Mouse (Mus musculus): ENCODE measurements around the gene Cdc42bpa. TPM values are rescaled to one million over a fixed set of nuclear protein-coding genes. Genes with fewer than 3 reads are reported as not detected.

Gene Cdc42bpa
- polyA plus RNA-seq, 1 experiment from 2014 or later = 19.1 TPM

- Histone ChIP-seq H3K9ac (no peak overlapping the region), H3K27me3 (replicated peaks) (no peaks in the 10 kb centered on the region), H3K27ac (no peak overlapping the region), H3K9me3 (no peaks in the 10 kb centered on the region), H3K4me2 (replicated peaks) (no peak overlapping the region), H3K36me3 (no peaks in the 10 kb centered on the region), H3K4me3 (no peak overlapping the region), H3K4me1 (no peaks in the 10 kb centered on the region)
- no peak for ATAC-seq (ENCODE audit: low FRiP score, low read depth)
- 39% methylated on average over 3 of the region's 3 CpGs for WGBS
Measured at GRCm38 (mm10) chr1:180175167-180175566, 214.9 kb downstream of the Cdc42bpa start.

DNA sequence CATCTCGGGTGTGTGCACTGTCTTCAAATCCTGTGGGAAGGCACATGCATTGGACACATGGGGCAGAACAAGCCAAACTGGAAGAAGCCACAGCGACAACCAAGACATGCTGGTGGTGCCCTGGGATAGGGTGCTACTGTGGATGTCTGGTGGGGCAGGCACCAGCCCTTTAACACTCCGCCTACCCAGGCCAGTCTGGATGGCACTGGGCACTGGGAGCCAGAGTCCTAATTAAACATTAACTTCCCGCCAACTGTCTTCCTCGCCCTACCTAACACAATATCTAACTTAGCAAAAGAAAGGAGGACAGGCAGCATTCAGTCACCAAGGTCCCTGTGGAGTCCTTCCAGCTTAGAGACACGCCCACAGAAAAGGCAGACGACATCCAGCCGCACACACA, 215.4 kb downstream of the Cdc42bpa start:
- Histone ChIP-seq H3K9me3 (no peaks in the 10 kb centered on the region), H3K4me2 (replicated peaks) (no peak overlapping the region), H3K4me3 (no peak overlapping the region), H3K27me3 (replicated peaks) (no peaks in the 10 kb centered on the region), H3K27ac (no peak overlapping the region), H3K4me1 (no peaks in the 10 kb centered on the region), H3K9ac (no peak overlapping the region), H3K36me3 (no peaks in the 10 kb centered on the region)
- no peak for ATAC-seq (ENCODE audit: low FRiP score, low read depth)
- WGBS = 54% methylated on average over 8 of the region's 8 CpGs

GRCm38 (mm10) chr1:180176784-180177183, 216.5 kb downstream of the Cdc42bpa start:
- Histone ChIP-seq H3K27me3 (replicated peaks) (no peaks in the 10 kb centered on the region), H3K36me3 (no peaks in the 10 kb centered on the region), H3K4me1 (no peaks in the 10 kb centered on the region), H3K9me3 (no peaks in the 10 kb centered on the region), H3K4me2 (replicated peaks) (no peak overlapping the region), H3K9ac (no peak overlapping the region), H3K27ac (no peak overlapping the region), H3K4me3 (no peak overlapping the region)
- ATAC-seq (ENCODE audit: low FRiP score, low read depth) = no peak
- WGBS = 27% methylated on average over 1 of the region's 1 CpGs

GRCm38 (mm10) chr1:180178340-180178739, 218.1 kb downstream of the Cdc42bpa start:
- no peak overlapping the region for H3K4me3 ChIP-seq
- no peaks in the 10 kb centered on the region for H3K9me3 ChIP-seq
- no peaks in the 10 kb centered on the region for H3K27me3 ChIP-seq (replicated peaks)
- 95% methylated on average over 9 of the region's 9 CpGs for WGBS
- no peaks in the 10 kb centered on the region for H3K4me1 ChIP-seq
- no peak overlapping the region for H3K4me2 ChIP-seq (replicated peaks)
- no peak overlapping the region for H3K27ac ChIP-seq
- no peak for ATAC-seq (ENCODE audit: low FRiP score, low read depth)
- no peaks in the 10 kb centered on the region for H3K36me3 ChIP-seq
- H3K9ac ChIP-seq = no peak overlapping the region

- no peaks in the 10 kb centered on the region for H3K4me1 ChIP-seq
- no peak overlapping the region for H3K27ac ChIP-seq
- no peak overlapping the region for H3K4me2 ChIP-seq (replicated peaks)
- ATAC-seq (ENCODE audit: low FRiP score, low read depth) = no peak
- no peaks in the 10 kb centered on the region for H3K9me3 ChIP-seq
- H3K27me3 ChIP-seq (replicated peaks) = no peaks in the 10 kb centered on the region
- H3K36me3 ChIP-seq = no peaks in the 10 kb centered on the region
- no peak overlapping the region for H3K9ac ChIP-seq
- WGBS = 96% methylated on average over 4 of the region's 4 CpGs
- no peak overlapping the region for H3K4me3 ChIP-seq
Measured at GRCm38 (mm10) chr1:180179100-180179499, 218.8 kb downstream of the Cdc42bpa start.

- Histone ChIP-seq H3K27ac (no peak overlapping the region), H3K9me3 (no peaks in the 10 kb centered on the region), H3K9ac (no peak overlapping the region), H3K4me1 (no peaks in the 10 kb centered on the region), H3K4me3 (no peak overlapping the region), H3K4me2 (replicated peaks) (no peak overlapping the region), H3K27me3 (replicated peaks) (no peaks in the 10 kb centered on the region), H3K36me3 (no peaks in the 10 kb centered on the region)
- 95% methylated on average over 2 of the region's 2 CpGs for WGBS
- no peak for ATAC-seq (ENCODE audit: low FRiP score, low read depth)
Measured at GRCm38 (mm10) chr1:180179840-180180239, 219.6 kb downstream of the Cdc42bpa start.

DNA sequence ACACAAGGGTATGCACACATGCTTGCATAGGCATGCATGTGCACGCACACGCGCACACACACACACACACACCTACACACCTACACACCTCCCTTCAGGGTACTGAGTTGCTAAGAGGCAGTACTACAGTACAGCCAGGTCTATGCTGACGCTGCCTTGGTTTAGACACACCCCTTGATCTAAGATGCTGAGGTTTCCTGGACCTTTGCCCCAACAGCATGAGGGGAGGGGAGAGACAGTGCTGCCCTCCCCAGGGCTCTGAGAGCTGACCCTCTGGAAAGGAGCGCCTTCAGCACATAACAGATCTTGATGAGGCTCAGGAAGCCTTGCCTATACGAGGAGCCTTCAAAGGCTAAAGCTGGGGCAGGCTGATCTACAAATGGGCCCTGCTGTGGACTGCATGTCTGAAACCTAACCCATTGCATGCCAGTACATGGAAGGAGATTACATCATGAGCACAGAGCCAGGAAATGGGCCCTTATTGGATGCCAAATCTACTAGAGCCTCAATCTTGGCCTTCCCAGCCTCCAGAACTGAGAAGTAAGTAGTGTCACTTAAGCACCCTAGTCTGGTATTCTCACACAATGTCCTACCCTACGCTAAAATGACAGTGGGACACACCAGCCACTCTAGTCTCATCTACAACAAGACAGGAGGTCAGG, 221.2 kb downstream of the Cdc42bpa start:
- Histone ChIP-seq H3K4me3 (no peak overlapping the region), H3K27me3 (replicated peaks) (no peaks in the 10 kb centered on the region), H3K4me2 (replicated peaks) (no peak overlapping the region), H3K9ac (no peak overlapping the region), H3K9me3 (no peaks in the 10 kb centered on the region), H3K4me1 (no peaks in the 10 kb centered on the region), H3K27ac (no peak overlapping the region), H3K36me3 (no peaks in the 10 kb centered on the region)
- WGBS = 86% methylated on average over 7 of the region's 7 CpGs
- no peak for ATAC-seq (ENCODE audit: low FRiP score, low read depth)

- Histone ChIP-seq H3K27me3 (replicated peaks) (no peaks in the 10 kb centered on the region), H3K9ac (no peak overlapping the region), H3K27ac (no peak overlapping the region), H3K9me3 (no peaks in the 10 kb centered on the region), H3K4me1 (no peaks in the 10 kb centered on the region), H3K4me3 (no peak overlapping the region), H3K36me3 (no peaks in the 10 kb centered on the region), H3K4me2 (replicated peaks) (no peak overlapping the region)
- 89% methylated on average over 9 of the region's 9 CpGs for WGBS
- ATAC-seq (ENCODE audit: low FRiP score, low read depth) = no peak
Measured at GRCm38 (mm10) chr1:180181966-180182319, 221.7 kb downstream of the Cdc42bpa start.

- H3K4me2 ChIP-seq (replicated peaks) = no peak overlapping the region
- WGBS = 60% methylated on average over 3 of the region's 3 CpGs
- no peak overlapping the region for H3K9ac ChIP-seq
- H3K36me3 ChIP-seq = no peaks in the 10 kb centered on the region
- H3K27ac ChIP-seq = no peak overlapping the region
- no peak for ATAC-seq (ENCODE audit: low FRiP score, low read depth)
- no peaks in the 10 kb centered on the region for H3K27me3 ChIP-seq (replicated peaks)
- no peaks in the 10 kb centered on the region for H3K9me3 ChIP-seq
- H3K4me1 ChIP-seq = no peaks in the 10 kb centered on the region
- H3K4me3 ChIP-seq = no peak overlapping the region
Measured at GRCm38 (mm10) chr1:180182731-180183130, 222.5 kb downstream of the Cdc42bpa start.

DNA sequence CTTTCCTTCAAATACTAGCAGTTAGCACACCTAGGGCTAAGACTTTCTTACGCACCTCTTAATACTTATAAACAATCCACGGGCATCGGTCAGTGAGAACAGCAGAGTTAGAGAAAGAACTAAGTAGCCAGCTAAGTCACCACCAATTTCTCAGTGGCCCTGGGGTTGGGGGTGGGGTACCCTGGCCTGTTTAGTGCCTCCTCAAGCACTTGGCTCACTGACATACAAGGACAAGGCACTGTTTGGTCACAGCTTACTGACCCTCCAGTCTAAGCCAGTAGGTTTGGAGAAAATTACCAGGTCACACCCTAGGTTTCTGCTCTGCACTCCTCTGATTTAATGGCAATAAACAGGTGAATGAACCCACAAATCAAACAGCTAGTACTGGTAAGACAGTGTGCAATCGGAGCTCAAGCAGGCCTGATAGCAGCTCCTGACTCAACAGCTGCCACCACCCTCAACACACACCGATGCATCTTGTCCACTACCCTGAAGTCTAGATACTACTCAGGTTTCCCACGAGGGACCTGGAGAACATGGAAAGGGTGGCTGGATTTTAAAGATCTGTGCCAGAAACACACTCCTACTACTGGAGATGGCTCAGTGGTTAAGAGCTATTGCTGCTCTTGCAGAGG, 223.4 kb downstream of the Cdc42bpa start:
- Histone ChIP-seq H3K9ac (no peak overlapping the region), H3K27ac (no peak overlapping the region), H3K4me2 (replicated peaks) (no peak overlapping the region), H3K36me3 (no peaks in the 10 kb centered on the region), H3K9me3 (no peaks in the 10 kb centered on the region), H3K4me1 (no peaks in the 10 kb centered on the region), H3K27me3 (replicated peaks) (no peaks in the 10 kb centered on the region), H3K4me3 (no peak overlapping the region)
- 89% methylated on average over 6 of the region's 6 CpGs for WGBS
- ATAC-seq (ENCODE audit: low FRiP score, low read depth) = no peak

- H3K4me2 ChIP-seq (replicated peaks) = no peak overlapping the region
- no peaks in the 10 kb centered on the region for H3K27me3 ChIP-seq (replicated peaks)
- 57% methylated on average over 7 of the region's 7 CpGs for WGBS
- H3K27ac ChIP-seq = no peak overlapping the region
- H3K4me3 ChIP-seq = no peak overlapping the region
- no peaks in the 10 kb centered on the region for H3K36me3 ChIP-seq
- ATAC-seq (ENCODE audit: low FRiP score, low read depth) = no peak
- H3K4me1 ChIP-seq = no peaks in the 10 kb centered on the region
- H3K9ac ChIP-seq = no peak overlapping the region
- no peaks in the 10 kb centered on the region for H3K9me3 ChIP-seq
Measured at GRCm38 (mm10) chr1:180184768-180185167, 224.5 kb downstream of the Cdc42bpa start.

- no peaks in the 10 kb centered on the region for H3K36me3 ChIP-seq
- 72% methylated on average over 5 of the region's 5 CpGs for WGBS
- no peaks in the 10 kb centered on the region for H3K9me3 ChIP-seq
- no peak overlapping the region for H3K4me3 ChIP-seq
- no peak overlapping the region for H3K9ac ChIP-seq
- no peak overlapping the region for H3K4me2 ChIP-seq (replicated peaks)
- no peaks in the 10 kb centered on the region for H3K4me1 ChIP-seq
- H3K27me3 ChIP-seq (replicated peaks) = no peaks in the 10 kb centered on the region
- no peak for ATAC-seq (ENCODE audit: low FRiP score, low read depth)
- H3K27ac ChIP-seq = no peak overlapping the region
Measured at GRCm38 (mm10) chr1:180185877-180186276, 225.6 kb downstream of the Cdc42bpa start.

- ATAC-seq (ENCODE audit: low FRiP score, low read depth) = no peak
- H3K36me3 ChIP-seq = no peaks in the 10 kb centered on the region
- H3K4me1 ChIP-seq = no peaks in the 10 kb centered on the region
- 91% methylated on average over 3 of the region's 3 CpGs for WGBS
- no peak overlapping the region for H3K4me2 ChIP-seq (replicated peaks)
- no peak overlapping the region for H3K4me3 ChIP-seq
- H3K27me3 ChIP-seq (replicated peaks) = no peaks in the 10 kb centered on the region
- no peak overlapping the region for H3K9ac ChIP-seq
- H3K9me3 ChIP-seq = no peaks in the 10 kb centered on the region
- H3K27ac ChIP-seq = no peak overlapping the region
Measured at GRCm38 (mm10) chr1:180186371-180186770, 226.1 kb downstream of the Cdc42bpa start.
